Mouse (Mus musculus) limb, embryonic 14.5 days (tissue): Measurements from ENCODE around the gene Plin1. TPM values are rescaled to one million over a fixed set of nuclear protein-coding genes. Genes with fewer than 3 reads are reported as not detected.

Source experiments
- ATAC-seq: fragments of 200-750 bp; cut with Nextera tagmentation; 2 replicates; pipeline ENCODE4 v1.8.0; 2017; ENCODE audit warnings: low read depth, moderate number of reproducible peaks, moderate TSS enrichment; ENCODE audit not compliant: low FRiP score
- DNase-seq: peaks from one replicate; pipeline ENCODE4 v3.0.0-alpha.2; 2015; ENCODE audit warnings: low spot score
- H3K27ac ChIP-seq: fragments of 300-500 bp; sonication (generic); replicated peaks from 2 replicates; pipeline ENCODE4 v1.5.1; 2014; ENCODE audit warnings: low read depth, mild to moderate bottlenecking, low read length, moderate library complexity, mixed read lengths
- H3K27me3 ChIP-seq: fragments of 300-500 bp; sonication (generic); 2 replicates; pipeline ENCODE4 v1.6.1; 2014; ENCODE audit warnings: low read length, mixed read lengths; ENCODE audit not compliant: control insufficient read depth, insufficient read depth
- H3K36me3 ChIP-seq: fragments of 300-500 bp; sonication (generic); 2 replicates; pipeline ENCODE4 v1.6.1; 2014; ENCODE audit warnings: mild to moderate bottlenecking, low read length, moderate library complexity, mixed read lengths; ENCODE audit not compliant: control insufficient read depth, insufficient read depth
- H3K4me1 ChIP-seq: fragments of 300-500 bp; sonication (generic); 2 replicates; pipeline ENCODE4 v1.6.1; 2014; ENCODE audit warnings: antibody characterized with exemption, low read length, mixed read lengths; ENCODE audit not compliant: control insufficient read depth, insufficient read depth
- H3K4me2 ChIP-seq: fragments of 300-500 bp; sonication (generic); replicated peaks from 2 replicates; pipeline ENCODE4 v1.6.1; 2014; ENCODE audit warnings: low read depth, mild to moderate bottlenecking, low read length, moderate library complexity; ENCODE audit not compliant: severe bottlenecking
- H3K4me3 ChIP-seq: fragments of 300-500 bp; sonication (generic); replicated peaks from 2 replicates; pipeline ENCODE4 v1.5.1; 2014; ENCODE audit warnings: low read length
- H3K9ac ChIP-seq: fragments of 300-500 bp; sonication (generic); 2 replicates; pipeline ENCODE4 v1.6.1; 2014; ENCODE audit warnings: mild to moderate bottlenecking, low read depth, low read length, moderate library complexity; ENCODE audit not compliant: severe bottlenecking
- H3K9me3 ChIP-seq: fragments of 300-500 bp; sonication (generic); 2 replicates; pipeline ENCODE4 v1.6.1; 2016; ENCODE audit warnings: low read length; ENCODE audit not compliant: control insufficient read depth
- POLR2A ChIP-seq: fragments of 200-500 bp; IDR thresholded peaks from 2 replicates; pipeline ENCODE4 v1.8.0; 2012; ENCODE audit warnings: inconsistent platforms, mild to moderate bottlenecking, moderate library complexity, borderline replicate concordance; ENCODE audit not compliant: insufficient read depth, insufficient read length; ENCODE audit errors: extremely low read depth
- WGBS: fragments of 180-500 bp; shearing (Covaris S2); extraction: QIAGEN DNeasy Blood & Tissue Kit; methylation state at CpG from one replicate; pipeline ENCODE4 v1.1.7; 2014; 5-methylcytosine and 5-hydroxymethylcytosine counted together
- polyA plus RNA-seq, 2 experiments: library from polyadenylated mRNA; depleted of rRNA in 1 of 2; stranded (reverse) in 1 of 2; unstranded in 1 of 2; fragments of >200 nt; fragmentation: Nextera tagmentation in 1 of 2; extraction: Ambion mirVana in 1 of 2; gene quantifications; 2 replicates each; pipeline versions ENCODE4 v1.2.1 to v1.2.3; 2012 to 2014

The Plin1 gene
- polyA plus RNA-seq, 2 experiments = 0.21 TPM; not detected in 1

- no peak for TF ChIP-seq POLR2A
- DNase-seq (no peak), ATAC-seq (no peak)
- Histone ChIP-seq H3K27ac (no peak overlapping the region), H3K4me2 (no peak overlapping the region), H3K4me1 (no peaks in the 10 kb centered on the region), H3K9ac (no peak overlapping the region), H3K4me3 (no peak overlapping the region), H3K36me3 (no peaks in the 10 kb centered on the region), H3K27me3 (no peaks in the 10 kb centered on the region), H3K9me3 (no peaks in the 10 kb centered on the region)
Observed at GRCm38 (mm10) chr7:79759766-79760165, 27.1 kb upstream of the Plin1 start.

GRCm38 (mm10) chr7:79758176-79758575, 25.5 kb upstream of the Plin1 start:
- DNase-seq (no peak), ATAC-seq (no peak)
- Histone ChIP-seq H3K27me3 (no peaks in the 10 kb centered on the region), H3K9me3 (no peaks in the 10 kb centered on the region), H3K4me1 (no peaks in the 10 kb centered on the region), H3K9ac (no peak overlapping the region), H3K36me3 (no peaks in the 10 kb centered on the region), H3K4me2 (no peak overlapping the region), H3K4me3 (no peak overlapping the region), H3K27ac (no peak overlapping the region)
- TF ChIP-seq POLR2A = no peak
- WGBS = 69% methylated on average over 6 of the region's 6 CpGs

- H3K27ac ChIP-seq = no peak overlapping the region
- no peaks in the 10 kb centered on the region for H3K36me3 ChIP-seq
- no peaks in the 10 kb centered on the region for H3K27me3 ChIP-seq
- no peak for ATAC-seq
- no peak overlapping the region for H3K4me2 ChIP-seq
- no peaks in the 10 kb centered on the region for H3K9me3 ChIP-seq
- H3K4me1 ChIP-seq = no peaks in the 10 kb centered on the region
- TF ChIP-seq POLR2A = no peak
- no peak for DNase-seq
- H3K9ac ChIP-seq = no peak overlapping the region
- WGBS = 45% methylated on average over 2 of the region's 2 CpGs
- no peak overlapping the region for H3K4me3 ChIP-seq
Observed at GRCm38 (mm10) chr7:79756334-79756733, 23.6 kb upstream of the Plin1 start.

GRCm38 (mm10) chr7:79749511-79749910, 16.8 kb upstream of the Plin1 start:
- H3K4me1 ChIP-seq = no peaks in the 10 kb centered on the region
- no peaks in the 10 kb centered on the region for H3K27me3 ChIP-seq
- ATAC-seq (no peak), DNase-seq (no peak)
- H3K36me3 ChIP-seq = no peaks in the 10 kb centered on the region
- no peaks in the 10 kb centered on the region for H3K9me3 ChIP-seq
- 87% methylated on average over 6 of the region's 6 CpGs for WGBS
- no peak overlapping the region for H3K4me2 ChIP-seq
- H3K9ac ChIP-seq = no peak overlapping the region
- H3K27ac ChIP-seq = no peak overlapping the region
- TF ChIP-seq POLR2A = no peak
- no peak overlapping the region for H3K4me3 ChIP-seq

- ATAC-seq = no peak
- H3K9ac ChIP-seq = no peak overlapping the region
- WGBS = 75% methylated on average over 6 of the region's 6 CpGs
Observed at GRCm38 (mm10) chr7:79747659-79748058, 15.0 kb upstream of the Plin1 start.

GRCm38 (mm10) chr7:79744585-79744984, 11.9 kb upstream of the Plin1 start:
- H3K4me1 ChIP-seq = peaks cover 4% of the 10 kb centered on the region
- no peaks in the 10 kb centered on the region for H3K9me3 ChIP-seq
- DNase-seq = no peak
- H3K4me3 ChIP-seq = no peak overlapping the region
- 81% methylated on average over 5 of the region's 5 CpGs for WGBS
- no peak overlapping the region for H3K9ac ChIP-seq
- no peak for TF ChIP-seq POLR2A
- H3K36me3 ChIP-seq = 0 out of 2 replicates have a peak, but pooled peaks cover 5% of the 10 kb centered on the region
- no peaks in the 10 kb centered on the region for H3K27me3 ChIP-seq
- ATAC-seq = no peak
- no peak overlapping the region for H3K27ac ChIP-seq
- no peak overlapping the region for H3K4me2 ChIP-seq

More at GRCm38 (mm10) chr7:79747659-79748058, 15.0 kb upstream of the Plin1 start:
- no peak for TF ChIP-seq POLR2A
- H3K4me3 ChIP-seq = no peak overlapping the region
- H3K27me3 ChIP-seq = no peaks in the 10 kb centered on the region
- peaks cover 4% of the 10 kb centered on the region for H3K4me1 ChIP-seq
- DNase-seq = no peak
- H3K36me3 ChIP-seq = no peaks in the 10 kb centered on the region
- H3K27ac ChIP-seq = no peak overlapping the region
- no peaks in the 10 kb centered on the region for H3K9me3 ChIP-seq
- H3K4me2 ChIP-seq = no peak overlapping the region
